Mouse (Mus musculus): Measurements from ENCODE around the gene Nkx3-2. TPM values are rescaled to one million over a fixed set of nuclear protein-coding genes. Genes with fewer than 3 reads are reported as not detected.

Gene Nkx3-2
- total and polyA plus RNA-seq, 3 experiments = not detected

DNA sequence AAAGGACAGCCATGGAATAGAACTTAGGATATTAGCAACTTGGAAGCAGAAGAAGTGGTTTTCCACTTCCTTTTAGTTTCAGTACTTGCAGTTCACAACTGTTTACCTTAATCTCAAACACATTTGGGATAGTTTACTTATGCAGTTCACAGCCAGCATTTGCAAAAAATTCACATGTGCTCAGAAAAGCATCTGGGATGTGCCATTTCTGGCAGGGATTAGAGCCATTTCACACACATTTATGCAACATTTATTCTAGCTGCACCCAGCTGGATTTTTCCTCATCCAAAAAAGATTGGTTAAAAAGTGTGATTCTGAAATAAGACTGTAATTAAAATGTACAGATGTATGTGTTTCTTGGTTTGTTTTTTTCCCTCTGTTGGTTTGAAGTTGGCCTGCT lies 30.1 kb upstream of the Nkx3-2 start:
- TF ChIP-seq POLR2A (IDR thresholded peaks at IDR 0.05; ENCODE audit: control insufficient read depth in 1 of 2, insufficient read depth in 1 of 2, low read depth in 1 of 2, low read length in 2 of 2, poor library complexity in 1 of 2) (no peak), POLR2AphosphoS2 (IDR thresholded peaks at IDR 0.05; ENCODE audit: low read length) (no peak), USF2 (IDR thresholded peaks at IDR 0.05; ENCODE audit: borderline replicate concordance in 1 of 2, insufficient read depth in 1 of 2, low read depth in 1 of 2, low read length in 2 of 2) (no peak), NELFE (IDR thresholded peaks at IDR 0.05; ENCODE audit: low read depth, low read length) (no peak), HCFC1 (IDR thresholded peaks at IDR 0.05; ENCODE audit: low read depth, low read length) (no peak), ELF1 (IDR thresholded peaks at IDR 0.05; ENCODE audit: low read depth, low read length) (no peak), UBTF (IDR thresholded peaks at IDR 0.05; ENCODE audit: borderline replicate concordance, insufficient read depth, low read depth, low read length) (no peak), NRF1 (IDR thresholded peaks at IDR 0.05; ENCODE audit: insufficient read depth, low read depth, low read length, poor library complexity, severe bottlenecking) (no peak), SIN3A (IDR thresholded peaks at IDR 0.05; ENCODE audit: low read length) (no peak), EP300 (IDR thresholded peaks at IDR 0.05; ENCODE audit: low read depth in 1 of 2, low read length in 2 of 2) (no peak), ZKSCAN1 (IDR thresholded peaks at IDR 0.05; ENCODE audit: low read depth, low read length) (no peak), GABPA (IDR thresholded peaks at IDR 0.05; ENCODE audit: low read depth, low read length) (no peak), MAZ (IDR thresholded peaks at IDR 0.05; ENCODE audit: low read depth, low read length) (no peak), BHLHE40 (IDR thresholded peaks at IDR 0.05; ENCODE audit: borderline replicate concordance, low read depth, low read length) (no peak), USF1 (IDR thresholded peaks at IDR 0.05; ENCODE audit: low read depth, low read length) (no peak), MAX (IDR thresholded peaks at IDR 0.05; ENCODE audit: low read length) (no peak), MYB (IDR thresholded peaks at IDR 0.05; ENCODE audit: low read depth, low read length) (no peak), TBP (IDR thresholded peaks at IDR 0.05; ENCODE audit: low read depth, low read length) (no peak), MEF2A (IDR thresholded peaks at IDR 0.05; ENCODE audit: extremely low read depth, insufficient replicate concordance, low read depth, low read length, poor library complexity, severe bottlenecking) (no peak), CHD2 (IDR thresholded peaks at IDR 0.05; ENCODE audit: low read length) (no peak)
- no peak for DNase-seq (ENCODE audit: low read depth, low spot score)

GRCm38 (mm10) chr5:41790517-41790916 lies 26.2 kb upstream of the Nkx3-2 start:
- no peak overlapping the region for H3K27ac ChIP-seq (ENCODE audit: control insufficient read depth, low read depth, low read length)
- no peak overlapping the region for H3K4me3 ChIP-seq (ENCODE audit: control insufficient read depth in 1 of 2, insufficient read depth in 1 of 2, low read depth in 2 of 2, low read length in 2 of 2)
- no peaks in the 10 kb centered on the region for H3K4me1 ChIP-seq (ENCODE audit: control insufficient read depth in 1 of 2, insufficient read depth in 2 of 2, low read length in 2 of 2)
- H3K36me3 ChIP-seq (ENCODE audit: control insufficient read depth in 1 of 2, insufficient read depth in 2 of 2, low read length in 2 of 2) = peaks cover 0 to 37% of the 10 kb centered on the region in 2 experiments; a peak in 2 of 4 replicates
- H3K9ac ChIP-seq (ENCODE audit: control insufficient read depth, low read depth, low read length, poor library complexity, severe bottlenecking) = no peak overlapping the region
- no peaks in the 10 kb centered on the region for H3K79me2 ChIP-seq (ENCODE audit: control insufficient read depth, insufficient read depth, low read length, poor library complexity)
- no peaks in the 10 kb centered on the region for H3K27me3 ChIP-seq (ENCODE audit: control insufficient read depth in 1 of 2, insufficient read depth in 2 of 2, low read length in 2 of 2)
- DNase-seq (ENCODE audit: low read depth, low spot score) = no peak
- H3K9me3 ChIP-seq (replicated peaks; ENCODE audit: insufficient read depth, low read length) = no peaks in the 10 kb centered on the region
- no peak for TF ChIP-seq CTCF (IDR thresholded peaks at IDR 0.05 in 2 of 3, conservative IDR thresholded peaks at IDR 0.05 in 1 of 3; ENCODE audit: control insufficient read depth in 1 of 3, insufficient read depth in 1 of 3, low read depth in 2 of 3, low read length in 3 of 3, poor library complexity in 1 of 3, severe bottlenecking in 1 of 3)
- no peak for TF ChIP-seq MAFK (IDR thresholded peaks at IDR 0.05; ENCODE audit: borderline replicate concordance, low read depth, low read length)
- TF ChIP-seq TBP (IDR thresholded peaks at IDR 0.05; ENCODE audit: low read depth, low read length) = no peak
- no peak for TF ChIP-seq KAT2A (conservative IDR thresholded peaks at IDR 0.05; ENCODE audit: low read depth, low read length)
- no peak for TF ChIP-seq E2F4 (IDR thresholded peaks at IDR 0.05; ENCODE audit: borderline replicate concordance, low read depth, low read length)
- no peak for TF ChIP-seq UBTF (IDR thresholded peaks at IDR 0.05; ENCODE audit: borderline replicate concordance, insufficient read depth, low read depth, low read length)
- TF ChIP-seq POLR2AphosphoS5 (IDR thresholded peaks at IDR 0.05; ENCODE audit: borderline replicate concordance, low read depth, low read length) = no peak
- TF ChIP-seq POLR2A (IDR thresholded peaks at IDR 0.05; ENCODE audit: control insufficient read depth in 1 of 2, insufficient read depth in 1 of 2, low read depth in 1 of 2, low read length in 2 of 2, poor library complexity in 1 of 2) = no peak
- no peak for TF ChIP-seq EP300 (IDR thresholded peaks at IDR 0.05; ENCODE audit: low read depth in 1 of 2, low read length in 2 of 2)
- no peak for TF ChIP-seq USF2 (IDR thresholded peaks at IDR 0.05; ENCODE audit: borderline replicate concordance in 1 of 2, insufficient read depth in 1 of 2, low read depth in 1 of 2, low read length in 2 of 2)
- no peak for TF ChIP-seq CHD2 (IDR thresholded peaks at IDR 0.05; ENCODE audit: low read length)
- no peak for TF ChIP-seq MXI1 (IDR thresholded peaks at IDR 0.05; ENCODE audit: low read depth, low read length)
- no peak for TF ChIP-seq ZMIZ1 (IDR thresholded peaks at IDR 0.05; ENCODE audit: low read depth, low read length)
- TF ChIP-seq NELFE (IDR thresholded peaks at IDR 0.05; ENCODE audit: low read depth, low read length) = no peak
- TF ChIP-seq POLR2AphosphoS2 (IDR thresholded peaks at IDR 0.05; ENCODE audit: low read length) = no peak
- TF ChIP-seq MYC (IDR thresholded peaks at IDR 0.05; ENCODE audit: low read depth, low read length) = no peak
- no peak for TF ChIP-seq MEF2A (IDR thresholded peaks at IDR 0.05; ENCODE audit: extremely low read depth, insufficient replicate concordance, low read depth, low read length, poor library complexity, severe bottlenecking)
- TF ChIP-seq TAL1 (IDR thresholded peaks at IDR 0.05; ENCODE audit: low read length) = no peak
- TF ChIP-seq ZKSCAN1 (IDR thresholded peaks at IDR 0.05; ENCODE audit: low read depth, low read length) = no peak
- TF ChIP-seq MAX (IDR thresholded peaks at IDR 0.05; ENCODE audit: low read length) = no peak

More for the DNA sequence above, 30.1 kb upstream of the Nkx3-2 start:
- H3K36me3 ChIP-seq (ENCODE audit: control insufficient read depth in 1 of 2, insufficient read depth in 2 of 2, low read length in 2 of 2) = peaks cover 0 to 40% of the 10 kb centered on the region in 2 experiments; a peak in 2 of 4 replicates
- no peak overlapping the region for H3K27ac ChIP-seq (ENCODE audit: control insufficient read depth, low read depth, low read length)
- H3K4me3 ChIP-seq (ENCODE audit: control insufficient read depth in 1 of 2, insufficient read depth in 1 of 2, low read depth in 2 of 2, low read length in 2 of 2) = no peak overlapping the region
- H3K79me2 ChIP-seq (ENCODE audit: control insufficient read depth, insufficient read depth, low read length, poor library complexity) = no peaks in the 10 kb centered on the region
- no peak overlapping the region for H3K9ac ChIP-seq (ENCODE audit: control insufficient read depth, low read depth, low read length, poor library complexity, severe bottlenecking)
- H3K27me3 ChIP-seq (ENCODE audit: control insufficient read depth in 1 of 2, insufficient read depth in 2 of 2, low read length in 2 of 2) = no peaks in the 10 kb centered on the region
- no peaks in the 10 kb centered on the region for H3K4me1 ChIP-seq (ENCODE audit: control insufficient read depth in 1 of 2, insufficient read depth in 2 of 2, low read length in 2 of 2)
- H3K9me3 ChIP-seq (replicated peaks; ENCODE audit: insufficient read depth, low read length) = no peaks in the 10 kb centered on the region

Measured in MEL (cell line).